Mouse (Mus musculus) forebrain, embryonic 12.5 days (tissue): ENCODE measurements at regions not wholly inside any gene's neighbourhood (a gene's known extent, or its start where the extent isn't known, plus 50 kb on each side); places are given as distances from the start of the nearest gene placed in this dataset.

ENCODE experiments used
- ATAC-seq: fragments of 200-750 bp; cut with Nextera tagmentation; 2 replicates; pipeline ENCODE4 v1.8.0; 2017; ENCODE audit warnings: moderate TSS enrichment; ENCODE audit not compliant: low FRiP score
- H3K27ac ChIP-seq: fragments of 300-500 bp; sonication (generic); 2 replicates; pipeline ENCODE4 v1.5.1; 2016; ENCODE audit warnings: mild to moderate bottlenecking
- H3K27me3 ChIP-seq: fragments of 300-500 bp; sonication (generic); 2 replicates; pipeline ENCODE4 v1.6.1; 2016; ENCODE audit warnings: mild to moderate bottlenecking
- H3K36me3 ChIP-seq: fragments of 300-500 bp; sonication (generic); replicated peaks from 2 replicates; pipeline ENCODE4 v1.6.1; 2016; ENCODE audit warnings: mild to moderate bottlenecking
- H3K4me1 ChIP-seq: fragments of 300-500 bp; sonication (generic); 2 replicates; pipeline ENCODE4 v1.6.1; 2016
- H3K4me2 ChIP-seq: fragments of 300-500 bp; sonication (generic); 2 replicates; pipeline ENCODE4 v1.6.1; 2016; ENCODE audit warnings: mild to moderate bottlenecking, moderate library complexity
- H3K4me3 ChIP-seq: fragments of 300-500 bp; sonication (generic); replicated peaks from 2 replicates; pipeline ENCODE4 v1.5.1; 2016; ENCODE audit warnings: mild to moderate bottlenecking
- H3K9ac ChIP-seq: fragments of 300-500 bp; sonication (generic); 2 replicates; pipeline ENCODE4 v1.6.1; 2016; ENCODE audit warnings: mild to moderate bottlenecking
- H3K9me3 ChIP-seq: fragments of 300-500 bp; sonication (generic); 2 replicates; pipeline ENCODE4 v1.6.1; 2016
- WGBS: fragments of 180-500 bp; shearing (Covaris S2); methylation state at CpG from one replicate; pipeline ENCODE4 v1.1.7; 2016; 5-methylcytosine and 5-hydroxymethylcytosine counted together

GRCm38 (mm10) chr3:78412669-78413419 is 873.5 kb downstream of the Rapgef2 start:
- WGBS: 75% methylated on average over 5 of the region's 5 CpGs

GRCm38 (mm10) chr3:78411395-78411794 is 874.9 kb downstream of the Rapgef2 start:
- H3K4me2 ChIP-seq: no peak overlapping the region
- no peak for ATAC-seq
- peaks cover 3% of the 10 kb centered on the region; the same call in 1 of the 2 replicates for H3K4me1 ChIP-seq
- no peaks in the 10 kb centered on the region for H3K9me3 ChIP-seq
- H3K9ac ChIP-seq: no peak overlapping the region
- 89% methylated on average over 4 of the region's 4 CpGs for WGBS
- no peaks in the 10 kb centered on the region for H3K27me3 ChIP-seq
- H3K4me3 ChIP-seq: no peak overlapping the region
- H3K36me3 ChIP-seq: no peaks in the 10 kb centered on the region
- H3K27ac ChIP-seq: no peak overlapping the region

More at GRCm38 (mm10) chr3:78412669-78413419, 873.5 kb downstream of the Rapgef2 start:
- H3K4me2 ChIP-seq: no peak overlapping the region
- no peak overlapping the region for H3K9ac ChIP-seq
- no peaks in the 10 kb centered on the region for H3K36me3 ChIP-seq
- peaks cover 3% of the 10 kb centered on the region; the same call in 1 of the 2 replicates for H3K4me1 ChIP-seq
- no peak for ATAC-seq
- no peak overlapping the region for H3K27ac ChIP-seq
- no peaks in the 10 kb centered on the region for H3K9me3 ChIP-seq
- no peaks in the 10 kb centered on the region for H3K27me3 ChIP-seq
- H3K4me3 ChIP-seq: no peak overlapping the region

GRCm38 (mm10) chr3:78409237-78409636 is 877.1 kb downstream of the Rapgef2 start:
- Histone ChIP-seq H3K27me3 (no peaks in the 10 kb centered on the region), H3K4me2 (no peak overlapping the region), H3K9me3 (no peaks in the 10 kb centered on the region), H3K9ac (no peak overlapping the region), H3K27ac (no peak overlapping the region), H3K36me3 (no peaks in the 10 kb centered on the region), H3K4me1 (peaks cover 3% of the 10 kb centered on the region; the same call in 1 of the 2 replicates), H3K4me3 (no peak overlapping the region)
- 70% methylated on average over 3 of the region's 3 CpGs for WGBS
- ATAC-seq: no peak

DNA sequence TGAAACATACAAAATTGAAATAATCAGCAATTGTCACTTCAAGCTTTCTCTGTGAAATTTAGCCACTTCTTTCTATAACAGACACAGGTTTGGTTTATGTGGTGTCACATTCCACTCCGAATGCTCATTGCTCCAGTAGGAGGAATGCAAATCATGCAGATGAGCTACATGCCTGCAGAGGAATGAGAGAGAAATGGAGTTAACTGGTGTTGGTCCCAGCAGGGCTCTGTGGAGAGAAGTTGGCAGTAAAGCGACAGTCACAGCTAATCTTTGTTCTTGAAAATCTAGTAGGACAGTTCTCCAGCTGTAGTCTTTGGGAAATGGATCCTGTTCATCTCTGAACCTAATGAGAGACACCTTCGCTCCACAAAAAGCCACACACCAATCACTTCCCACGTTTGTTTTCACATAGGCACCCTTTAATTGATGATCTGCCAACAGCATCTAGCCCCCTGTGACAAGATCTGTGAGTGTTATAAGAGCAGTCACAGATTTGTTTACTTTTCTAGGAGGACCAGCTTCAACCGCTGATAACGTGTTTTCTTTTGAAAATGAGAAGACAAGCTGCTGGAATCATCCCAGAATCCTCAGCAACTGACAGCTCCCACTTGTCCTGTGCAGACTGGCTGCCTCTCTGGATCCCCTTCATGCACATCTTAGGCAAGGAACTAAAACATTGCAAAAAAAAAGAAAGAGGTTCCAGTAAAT is 880.4 kb downstream of the Rapgef2 start:
- Histone ChIP-seq H3K9ac (no peak overlapping the region), H3K27ac (no peak overlapping the region), H3K4me1 (peaks cover 3% of the 10 kb centered on the region; the same call in 1 of the 2 replicates), H3K36me3 (no peaks in the 10 kb centered on the region), H3K4me2 (no peak overlapping the region), H3K4me3 (no peak overlapping the region), H3K27me3 (no peaks in the 10 kb centered on the region), H3K9me3 (no peaks in the 10 kb centered on the region)
- WGBS: 74% methylated on average over 6 of the region's 6 CpGs
- no peak for ATAC-seq

GRCm38 (mm10) chr3:78358377-78358776 is 927.9 kb downstream of the Rapgef2 start:
- no peaks in the 10 kb centered on the region for H3K4me1 ChIP-seq
- H3K36me3 ChIP-seq: no peaks in the 10 kb centered on the region
- H3K9me3 ChIP-seq: no peaks in the 10 kb centered on the region
- no peak overlapping the region for H3K4me2 ChIP-seq
- 62% methylated on average over 1 of the region's 1 CpGs for WGBS
- H3K27me3 ChIP-seq: no peaks in the 10 kb centered on the region
- peak; percentile 45; the same call in 1 of the 2 replicates for ATAC-seq
- H3K4me3 ChIP-seq: no peak overlapping the region
- no peak overlapping the region for H3K27ac ChIP-seq
- no peak overlapping the region for H3K9ac ChIP-seq

GRCm38 (mm10) chr3:78339891-78340290 is 946.4 kb downstream of the Rapgef2 start:
- Histone ChIP-seq H3K27me3 (no peaks in the 10 kb centered on the region), H3K9ac (no peak overlapping the region), H3K4me2 (no peak overlapping the region), H3K4me1 (no peaks in the 10 kb centered on the region), H3K27ac (no peak overlapping the region), H3K9me3 (no peaks in the 10 kb centered on the region), H3K36me3 (no peaks in the 10 kb centered on the region), H3K4me3 (no peak overlapping the region)
- WGBS: 83% methylated on average over 1 of the region's 1 CpGs
- ATAC-seq: no peak

DNA sequence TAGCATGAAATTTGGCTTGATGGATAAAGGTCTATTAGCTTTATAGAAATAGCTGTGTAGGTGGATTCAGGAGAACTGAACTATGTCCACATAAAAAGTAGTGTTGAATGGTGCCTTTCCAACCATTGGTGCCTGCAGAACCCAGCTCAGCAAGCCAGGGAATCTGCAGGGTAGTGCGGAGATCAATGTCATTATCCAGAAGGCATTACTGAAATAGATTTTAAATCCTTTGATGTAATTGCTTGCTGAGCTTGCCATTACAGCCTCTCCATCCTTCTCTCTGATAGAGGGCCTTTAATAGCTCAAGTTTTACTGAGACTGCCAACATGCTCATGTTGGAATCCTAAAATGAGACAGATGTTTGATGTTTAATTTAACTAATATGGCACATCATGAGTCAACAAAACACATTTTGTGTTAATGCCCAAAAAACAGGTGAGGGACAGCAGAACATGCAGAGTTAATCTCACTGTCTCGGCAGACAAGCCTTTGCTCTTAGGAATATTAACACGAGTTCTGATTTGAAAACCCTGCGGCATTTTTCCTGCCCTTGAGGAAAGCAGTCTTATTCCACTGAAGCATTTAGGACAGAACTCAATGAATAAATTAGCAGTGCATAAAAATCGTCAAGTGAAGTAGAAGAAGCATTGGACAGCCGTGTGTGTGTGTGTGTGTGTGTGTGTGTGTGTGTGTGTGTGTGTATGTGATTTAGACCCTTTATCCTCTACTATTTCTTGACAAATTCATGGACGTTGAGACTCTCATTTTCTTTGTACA is 974.5 kb downstream of the Rapgef2 start:
- H3K9ac ChIP-seq: no peak overlapping the region
- ATAC-seq: no peak
- no peaks in the 10 kb centered on the region for H3K27me3 ChIP-seq
- WGBS: 76% methylated on average over 7 of the region's 7 CpGs
- no peaks in the 10 kb centered on the region for H3K9me3 ChIP-seq
- no peaks in the 10 kb centered on the region for H3K36me3 ChIP-seq
- no peak overlapping the region for H3K27ac ChIP-seq
- no peak overlapping the region for H3K4me2 ChIP-seq
- no peak overlapping the region for H3K4me3 ChIP-seq
- no peaks in the 10 kb centered on the region for H3K4me1 ChIP-seq

- no peak overlapping the region for H3K4me2 ChIP-seq
- no peaks in the 10 kb centered on the region for H3K4me1 ChIP-seq
- no peaks in the 10 kb centered on the region for H3K36me3 ChIP-seq
- no peak overlapping the region for H3K4me3 ChIP-seq
- no peak for ATAC-seq
- no peak overlapping the region for H3K27ac ChIP-seq
- no peak overlapping the region for H3K9ac ChIP-seq
- no peaks in the 10 kb centered on the region for H3K27me3 ChIP-seq
- H3K9me3 ChIP-seq: no peaks in the 10 kb centered on the region
Measured at GRCm38 (mm10) chr3:78300506-78300905, 985.8 kb downstream of the Rapgef2 start.

GRCm38 (mm10) chr3:78291894-78292293 is 994.4 kb downstream of the Rapgef2 start:
- H3K36me3 ChIP-seq: no peaks in the 10 kb centered on the region
- no peak overlapping the region for H3K9ac ChIP-seq
- no peak for ATAC-seq
- no peaks in the 10 kb centered on the region for H3K27me3 ChIP-seq
- no peaks in the 10 kb centered on the region; the same call in 1 of the 2 replicates for H3K4me1 ChIP-seq
- WGBS: 38% methylated on average over 3 of the region's 3 CpGs
- no peak overlapping the region for H3K4me2 ChIP-seq
- no peak overlapping the region for H3K4me3 ChIP-seq
- no peak overlapping the region for H3K27ac ChIP-seq
- no peaks in the 10 kb centered on the region for H3K9me3 ChIP-seq

GRCm38 (mm10) chr3:78284071-78284470 is 1002.2 kb downstream of the Rapgef2 start:
- H3K36me3 ChIP-seq: no peaks in the 10 kb centered on the region
- whole genome bisulfite sequencing: 89% methylated on average over 3 of the region's 3 CpGs
- no peaks in the 10 kb centered on the region for H3K27me3 ChIP-seq
- H3K9ac ChIP-seq: no peak overlapping the region
- H3K27ac ChIP-seq: no peak overlapping the region
- H3K4me3 ChIP-seq: no peak overlapping the region
- no peak for ATAC-seq
- H3K4me1 ChIP-seq: no peaks in the 10 kb centered on the region
- H3K9me3 ChIP-seq: no peaks in the 10 kb centered on the region
- H3K4me2 ChIP-seq: no peak overlapping the region

DNA sequence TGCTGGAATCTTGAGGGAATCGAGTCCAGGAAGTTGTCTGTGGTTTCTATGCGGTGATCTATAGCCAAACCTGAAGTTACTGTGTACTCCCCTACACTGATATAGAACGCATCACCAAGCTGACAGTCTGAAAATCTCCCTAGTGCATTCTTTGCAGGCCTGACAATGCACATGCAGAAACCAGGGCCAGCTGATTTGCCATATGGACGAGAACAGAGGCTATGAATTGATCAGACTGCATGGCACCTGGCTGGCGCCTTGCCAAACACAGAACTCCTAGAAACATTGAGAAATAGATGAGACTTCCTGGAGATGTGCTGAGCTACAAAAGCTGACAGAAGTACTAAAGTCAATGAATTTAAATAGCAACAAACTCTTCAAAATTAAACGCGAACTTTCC is 1049.4 kb downstream of the Rapgef2 start:
- H3K27me3 ChIP-seq: no peaks in the 10 kb centered on the region
- no peak overlapping the region for H3K27ac ChIP-seq
- no peak overlapping the region for H3K4me3 ChIP-seq
- WGBS: 85% methylated on average over 7 of the region's 7 CpGs
- H3K9ac ChIP-seq: no peak overlapping the region
- H3K4me2 ChIP-seq: no peak overlapping the region
- H3K36me3 ChIP-seq: no peaks in the 10 kb centered on the region
- H3K9me3 ChIP-seq: no peaks in the 10 kb centered on the region
- no peak for ATAC-seq
- no peaks in the 10 kb centered on the region for H3K4me1 ChIP-seq

DNA sequence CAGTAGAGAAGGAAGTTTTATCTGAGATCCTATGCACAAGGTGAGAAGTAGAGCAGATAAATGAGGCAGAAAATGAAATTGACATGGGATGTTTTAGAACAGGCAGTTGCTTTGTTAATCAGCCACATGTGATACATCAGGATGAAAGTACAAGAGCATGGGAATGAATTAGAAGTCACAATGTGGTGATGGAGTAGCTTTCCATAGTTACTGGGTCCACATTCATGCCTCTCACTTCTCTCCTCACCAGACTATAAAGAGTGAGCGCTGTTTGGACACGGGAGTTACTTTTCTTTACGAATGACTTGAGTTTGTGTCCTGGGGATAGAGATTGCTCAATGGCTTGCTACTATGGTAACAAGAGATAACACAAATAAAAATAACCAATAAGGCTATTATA is 1076.6 kb downstream of the Rapgef2 start:
- H3K27me3 ChIP-seq: no peaks in the 10 kb centered on the region
- H3K27ac ChIP-seq: no peak overlapping the region
- H3K36me3 ChIP-seq: no peaks in the 10 kb centered on the region
- no peaks in the 10 kb centered on the region for H3K4me1 ChIP-seq
- no peak overlapping the region for H3K4me2 ChIP-seq
- no peak for ATAC-seq
- 80% methylated on average over 3 of the region's 3 CpGs for WGBS
- H3K9ac ChIP-seq: no peak overlapping the region
- no peaks in the 10 kb centered on the region for H3K9me3 ChIP-seq
- H3K4me3 ChIP-seq: no peak overlapping the region
